Mouse (Mus musculus) layer of hippocampus, adult 2 months (tissue): Measurements from ENCODE around the gene Mnat1. TPM values are rescaled to one million over a fixed set of nuclear protein-coding genes. Genes with fewer than 3 reads are reported as not detected.
"Not testable (repeated sequence)": the region's sequence is repeated elsewhere in the genome, so short reads cannot be mapped to it uniquely, and the experiment has no call there.

Source experiments
- DNase-seq, 2 experiments: peaks; one replicate each; pipeline ENCODE4 v3.0.0; 2022; ENCODE audit warnings: low spot score in 2 of 2
- H3K27ac ChIP-seq: fragments of 200-600 bp; 2 replicates; pipeline ENCODE4 v1.8.1; 2022
- H3K4me3 ChIP-seq: fragments of 200-600 bp; 2 replicates; pipeline ENCODE4 v1.8.1; 2022; ENCODE audit warnings: mild to moderate bottlenecking
- CTCF ChIP-seq: fragments of 200-600 bp; conservative IDR thresholded peaks from 2 replicates; pipeline ENCODE4 v1.8.1; 2022; ENCODE audit warnings: antibody characterized with exemption, mild to moderate bottlenecking, moderate library complexity
- long read RNA-seq, 2 experiments: library from polyadenylated mRNA; stranded (forward); transcript quantifications; one replicate each; pipeline ENCODE4 v2.0.0; 2021; ENCODE audit warnings: borderline mapping rate in 2 of 2
- total RNA-seq, 2 experiments: library from RNA; stranded (reverse); gene quantifications; 2 replicates each; pipeline ENCODE4 v1.2.3; 2021

Mnat1 gene
- total RNA-seq, result 10 to 100 TPM; 25.6 to 26.9 TPM
- long read RNA-seq, experiment 1, transcript Mnat1-201 (8 exons, 2,505 nt), result major isoform, 6 of 10 reads
- long read RNA-seq, experiment 1, partial matches to known transcripts, result 0 of 10 reads
- long read RNA-seq, experiment 1, other reads (novel, unspliced or antisense), result 4 of 10 reads
- long read RNA-seq, experiment 2, transcript Mnat1-201 (8 exons, 2,505 nt), result major isoform, 5 of 9 reads
- long read RNA-seq, experiment 2, partial matches to known transcripts, result 1 of 9 reads
- long read RNA-seq, experiment 2, other reads (novel, unspliced or antisense), result 3 of 9 reads

DNA sequence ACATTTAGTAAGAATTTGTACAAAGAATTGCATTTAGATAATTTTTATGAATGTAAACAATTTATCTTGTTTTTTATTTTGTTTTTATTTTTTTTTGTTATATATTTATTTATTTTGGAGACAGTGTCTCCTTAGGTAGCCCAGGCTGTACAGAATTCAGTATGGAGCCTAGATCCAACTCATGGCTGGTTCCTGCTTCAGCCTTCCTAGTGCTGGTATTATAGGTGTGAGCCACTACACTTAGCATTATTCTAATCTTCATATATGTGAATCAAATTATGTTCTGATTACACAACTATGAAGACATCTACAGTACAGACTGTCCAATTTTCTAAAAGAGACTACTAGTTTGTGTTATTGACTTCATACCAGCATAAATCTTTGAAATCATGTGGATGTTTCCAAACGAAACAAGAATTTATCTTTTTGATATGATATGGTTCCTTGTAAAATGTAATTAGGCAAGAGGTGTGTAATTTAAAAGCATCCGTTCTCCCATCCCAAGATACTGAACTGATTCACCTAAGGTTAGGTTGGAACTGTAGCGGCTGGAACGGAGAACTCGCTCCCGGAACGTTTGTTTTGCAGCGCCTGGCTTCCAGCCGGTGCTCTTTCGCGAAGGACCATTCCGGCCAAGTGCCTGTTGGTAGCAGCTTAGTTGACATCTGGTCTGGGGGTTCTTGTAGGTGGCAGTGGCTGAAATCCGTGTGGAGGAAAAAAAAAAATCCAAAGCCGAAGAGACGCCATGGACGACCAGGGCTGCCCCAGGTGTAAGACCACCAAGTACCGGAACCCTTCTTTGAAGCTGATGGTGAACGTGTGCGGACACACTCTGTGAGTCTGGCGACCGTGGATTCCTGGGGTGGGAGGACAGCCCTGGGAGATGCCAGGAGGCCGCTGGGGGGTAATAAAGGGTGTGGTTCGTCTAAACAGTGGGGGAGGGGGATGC is at the start of gene Mnat1:
Gene Mnat1 (plus strand): TSS at position 625 of the 949 bp plus-strand sequence.
- DNase-seq, result peak; percentile 68 to 85
- Histone ChIP-seq H3K27ac (peak within 1 kb of the TSS; percentile 88), H3K4me3 (peak within 1 kb of the TSS; percentile 87)
- no peak for TF ChIP-seq CTCF

DNA sequence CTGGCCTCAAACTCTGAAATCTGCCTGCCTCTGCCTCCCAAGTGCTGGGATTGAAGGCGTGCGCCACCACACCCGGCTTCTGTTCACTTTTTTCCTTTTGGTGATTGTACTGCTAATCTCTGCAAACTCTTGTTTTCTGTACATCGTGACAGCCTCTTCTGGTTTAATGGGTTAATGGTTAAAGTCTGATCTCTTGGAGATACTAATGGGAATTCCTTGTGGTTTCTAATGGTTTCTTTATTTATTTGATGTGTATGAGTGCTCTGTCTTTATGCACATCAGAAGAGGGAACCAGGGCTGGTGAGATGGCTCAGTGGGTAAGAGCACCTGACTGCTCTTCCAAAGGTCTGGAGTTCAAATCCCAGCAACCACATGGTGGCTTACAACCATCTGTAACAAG is 41.7 kb upstream of the Mnat1 start:
- not testable (repeated sequence) for H3K27ac ChIP-seq, DNase-seq

DNA sequence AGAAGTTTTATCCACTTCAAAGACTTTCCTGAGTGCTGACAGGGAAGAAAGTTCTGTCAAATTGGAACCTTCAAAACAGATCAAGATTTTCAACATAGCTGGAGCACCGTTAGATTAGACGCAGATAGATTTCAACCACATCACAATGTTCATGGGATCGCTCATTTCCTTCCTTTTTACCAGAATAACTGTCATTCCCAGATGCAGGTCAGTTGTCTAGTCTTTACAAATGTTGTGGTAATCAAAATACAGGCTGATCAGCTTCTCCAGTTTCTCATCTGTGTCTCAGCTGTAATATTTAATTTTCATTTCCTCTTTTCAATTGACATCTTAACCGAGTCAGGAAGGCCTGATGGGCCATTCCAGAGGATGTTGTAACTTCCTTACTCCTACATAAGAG is 39.7 kb upstream of the Mnat1 start:
- no peak for TF ChIP-seq CTCF
- H3K4me3 ChIP-seq, result no peak overlapping the region
- DNase-seq, result no peak
- no peak overlapping the region for H3K27ac ChIP-seq

More for the DNA sequence above, 41.7 kb upstream of the Mnat1 start:
- H3K4me3 ChIP-seq, result not testable (repeated sequence)

DNA sequence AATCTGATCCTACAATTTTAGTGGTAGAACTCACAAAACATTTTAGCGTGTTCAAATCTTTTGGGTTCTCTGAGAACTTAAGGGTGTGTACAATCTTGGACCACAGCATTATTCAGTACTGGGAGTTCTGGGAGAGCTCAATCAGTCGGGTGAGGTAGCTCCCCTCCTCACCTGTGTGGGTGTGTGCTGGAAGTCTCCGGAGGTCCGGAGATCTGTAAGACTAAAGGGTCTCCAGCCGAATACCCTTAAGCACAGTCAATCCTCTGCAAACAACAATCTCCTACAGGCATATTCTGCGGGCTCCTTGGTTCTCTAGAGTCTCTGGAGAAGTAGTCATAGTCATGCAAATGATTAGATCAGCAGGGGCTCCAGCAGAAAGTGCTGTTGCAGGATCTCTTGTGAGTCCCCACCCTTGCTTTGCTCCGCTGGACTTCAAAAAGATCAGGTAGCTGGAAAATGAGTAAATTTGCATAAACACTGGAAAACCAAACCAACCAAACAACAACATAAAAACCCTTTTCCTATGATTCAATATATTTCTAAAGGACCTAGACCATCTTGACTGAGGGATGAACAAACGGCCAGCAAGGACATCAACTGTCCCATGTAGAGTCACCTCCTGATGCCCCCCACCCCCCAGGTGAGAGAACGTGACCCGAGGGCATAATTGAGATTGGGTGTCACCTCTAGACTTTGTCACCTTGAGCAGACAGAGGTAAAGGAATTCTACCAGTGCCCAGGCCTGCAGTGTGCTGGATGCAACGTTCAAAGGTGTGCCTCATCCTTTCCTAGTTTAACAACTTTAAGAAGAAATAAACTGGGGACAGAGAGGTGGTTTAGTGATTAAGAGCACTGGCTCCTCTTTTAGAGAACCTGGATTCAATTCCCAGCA is 37.5 kb upstream of the Mnat1 start:
- TF ChIP-seq CTCF, result no peak
- no peak overlapping the region for H3K4me3 ChIP-seq
- DNase-seq, result no peak
- no peak overlapping the region for H3K27ac ChIP-seq

DNA sequence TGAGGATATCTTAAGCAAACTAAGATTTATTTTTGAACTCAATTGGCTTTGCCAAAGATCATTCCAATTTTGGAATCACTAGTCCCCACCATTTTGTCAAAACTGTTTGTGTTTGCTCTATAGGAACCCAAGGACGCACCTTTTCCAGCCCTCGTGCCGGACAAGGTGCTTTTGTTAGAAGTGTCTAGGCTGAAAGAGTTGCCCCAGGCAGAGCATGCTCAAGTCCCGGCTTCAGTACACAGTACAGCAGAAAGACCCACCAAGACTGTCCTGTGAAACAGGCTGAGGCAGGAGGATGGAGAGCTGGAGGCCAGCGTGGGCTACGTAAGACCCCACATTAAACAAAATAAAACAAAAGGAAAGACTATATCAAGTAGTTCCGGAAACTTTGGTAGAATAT is 36.4 kb upstream of the Mnat1 start:
- DNase-seq, result no peak
- Histone ChIP-seq H3K4me3 (no peak overlapping the region), H3K27ac (no peak overlapping the region)
- TF ChIP-seq CTCF, result no peak

DNA sequence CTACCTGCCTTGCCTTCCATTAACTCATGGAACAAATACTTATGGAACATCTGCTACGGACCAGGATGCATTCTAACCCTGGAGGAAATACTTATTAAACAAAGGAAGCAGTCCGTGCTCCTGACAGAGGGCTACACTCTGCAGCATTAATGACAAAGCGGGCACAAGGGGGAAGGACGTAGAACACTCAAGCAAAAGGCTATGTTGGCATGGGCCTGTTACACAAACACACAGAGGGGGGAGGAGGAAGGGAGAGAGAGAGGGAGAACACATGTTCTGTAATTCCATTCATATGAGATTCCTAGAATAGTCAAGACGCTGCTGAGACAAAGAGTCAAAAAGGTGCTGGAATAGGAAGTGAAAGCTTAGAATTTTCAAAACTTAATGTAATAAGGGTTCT is 35.0 kb upstream of the Mnat1 start:
- Histone ChIP-seq H3K4me3 (no peak overlapping the region), H3K27ac (no peak overlapping the region)
- DNase-seq, result no peak
- TF ChIP-seq CTCF, result no peak

DNA sequence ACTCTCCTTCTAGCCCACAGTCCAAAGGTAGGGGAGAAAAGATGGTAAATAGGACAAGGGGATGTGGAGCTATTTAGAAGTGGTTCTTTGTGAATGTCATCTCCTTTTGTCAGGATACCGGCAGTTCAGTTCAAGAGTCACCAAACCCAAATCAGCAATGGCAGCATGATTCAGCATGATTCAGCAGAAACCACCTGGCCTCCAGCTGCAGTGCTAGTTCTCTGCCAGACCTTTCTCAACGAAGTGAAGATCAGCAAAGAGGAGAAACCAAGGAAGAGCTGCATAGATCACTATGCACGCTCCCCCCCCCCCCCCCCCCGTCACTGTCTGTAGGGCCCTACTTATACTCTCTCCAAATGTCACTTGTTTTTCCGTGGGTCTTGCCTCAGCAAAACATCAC is 34.6 kb upstream of the Mnat1 start:
- H3K4me3 ChIP-seq, result no peak overlapping the region
- no peak overlapping the region for H3K27ac ChIP-seq
- TF ChIP-seq CTCF, result no peak
- DNase-seq, result no peak

DNA sequence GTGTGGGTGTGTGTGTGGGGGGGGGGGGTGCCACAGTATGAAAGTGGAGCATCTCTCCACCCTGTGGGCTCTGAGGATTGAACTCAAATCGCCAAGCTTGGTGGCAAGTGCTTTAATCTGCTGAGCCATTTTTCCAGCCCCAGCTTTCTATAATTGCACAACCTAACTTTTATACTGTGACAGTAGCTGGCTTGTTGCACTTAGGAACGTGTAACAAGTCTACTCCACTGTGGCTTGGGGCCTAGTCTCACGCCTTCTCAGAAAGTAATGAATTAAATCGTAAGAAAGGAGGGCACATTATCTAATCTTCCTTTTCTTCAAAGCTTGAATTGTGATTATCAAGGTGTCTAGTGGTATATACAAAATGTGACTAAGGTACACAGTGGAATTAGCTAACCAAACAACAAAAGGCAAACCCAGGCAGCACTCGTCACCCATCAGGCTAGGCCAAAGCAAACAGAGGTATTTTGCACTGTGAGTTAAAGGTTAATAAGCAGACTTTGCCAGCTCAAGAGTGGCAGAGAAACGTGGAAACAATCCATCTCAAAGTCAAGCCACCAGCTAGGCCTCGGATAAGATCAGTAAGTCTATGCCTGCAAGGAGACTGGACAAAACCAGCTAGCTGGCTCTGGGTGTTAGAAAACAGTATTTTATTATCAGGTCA is 32.7 kb upstream of the Mnat1 start:
- Histone ChIP-seq H3K27ac (no peak overlapping the region), H3K4me3 (no peak overlapping the region)
- no peak for TF ChIP-seq CTCF
- no peak for DNase-seq

DNA sequence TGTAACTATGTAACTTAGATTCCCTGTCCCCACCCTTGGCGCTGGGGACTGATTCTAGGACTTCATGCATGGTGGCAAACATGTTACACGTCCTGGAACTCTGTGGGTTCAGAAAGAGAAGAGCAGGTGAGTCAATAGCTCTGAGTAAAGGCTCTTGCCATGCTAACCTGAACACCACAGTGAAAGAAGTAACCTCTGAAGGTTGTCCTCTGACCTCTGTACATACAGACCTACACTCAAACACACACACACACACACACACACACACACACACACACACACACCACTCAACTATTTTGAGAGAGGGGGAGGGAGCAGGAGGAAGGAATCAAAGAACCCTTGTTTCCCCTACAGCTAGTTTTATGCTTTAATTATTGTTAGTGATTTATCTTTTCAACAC is 29.3 kb upstream of the Mnat1 start:
- TF ChIP-seq CTCF, result no peak
- no peak overlapping the region for H3K4me3 ChIP-seq
- no peak for DNase-seq
- no peak overlapping the region for H3K27ac ChIP-seq

DNA sequence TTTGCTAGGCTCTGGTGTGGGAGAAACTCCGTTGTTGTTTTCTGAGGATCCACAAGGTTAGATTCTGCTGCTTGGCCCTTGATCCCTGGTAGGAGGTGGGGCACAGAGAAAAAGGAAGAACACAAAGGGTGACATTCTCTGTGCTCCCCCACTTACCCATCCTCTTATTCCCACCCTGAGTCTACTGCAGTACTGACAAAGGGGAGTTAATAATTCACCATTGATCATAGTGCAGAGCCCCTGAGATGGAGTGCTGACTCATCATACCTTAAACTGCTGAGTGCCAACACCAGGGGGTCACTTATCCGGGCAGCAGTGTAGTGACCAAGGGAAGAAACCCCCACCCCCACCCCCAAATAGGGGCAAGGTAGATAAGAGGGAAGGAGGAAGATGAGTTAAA is 28.9 kb upstream of the Mnat1 start:
- no peak for TF ChIP-seq CTCF
- no peak overlapping the region for H3K4me3 ChIP-seq
- DNase-seq, result no peak
- no peak overlapping the region for H3K27ac ChIP-seq

DNA sequence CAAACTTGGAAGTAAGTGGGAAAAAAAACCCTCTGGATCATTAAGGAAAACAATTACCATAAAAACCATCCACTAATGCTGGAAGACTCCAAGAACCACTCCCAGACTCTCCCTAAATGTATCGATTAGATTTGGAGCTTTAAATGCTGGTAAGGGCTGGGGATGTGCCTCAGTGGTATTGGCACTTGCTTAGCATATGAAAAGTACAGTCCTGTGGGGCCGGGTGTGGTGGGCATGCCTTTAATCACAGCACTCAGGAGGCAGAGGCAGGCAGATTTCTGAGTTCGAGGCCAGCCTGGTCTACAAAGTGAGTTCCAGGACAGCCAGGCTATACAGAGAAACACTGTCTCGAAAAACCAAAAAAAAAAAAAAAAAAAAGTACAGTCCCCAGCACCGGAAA is 27.3 kb upstream of the Mnat1 start:
- not testable (repeated sequence) for H3K4me3 ChIP-seq, DNase-seq, H3K27ac ChIP-seq

DNA sequence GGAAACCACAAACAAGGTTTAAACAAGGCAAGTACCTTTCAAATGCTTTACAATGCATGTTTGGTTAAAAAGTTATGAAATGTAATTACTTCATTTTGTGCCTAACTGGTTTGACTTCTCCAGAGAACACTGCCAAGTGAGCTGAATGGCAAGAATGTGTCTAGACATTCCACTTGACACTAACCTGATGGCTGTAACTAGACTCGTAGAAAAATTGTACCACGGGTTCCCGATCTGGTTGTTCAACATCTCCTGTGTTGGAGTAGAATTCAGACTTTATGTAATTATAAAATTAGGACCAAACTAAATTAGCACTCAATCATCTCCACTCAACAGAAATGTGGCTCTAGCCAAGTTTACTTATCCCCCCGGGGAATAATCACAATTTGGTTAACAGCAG is 24.9 kb upstream of the Mnat1 start:
- Histone ChIP-seq H3K4me3 (no peak overlapping the region), H3K27ac (no peak overlapping the region)
- no peak for TF ChIP-seq CTCF
- no peak for DNase-seq
